ENCODE assay signal across 23 mouse cellular contexts in the genomic region with DNA sequence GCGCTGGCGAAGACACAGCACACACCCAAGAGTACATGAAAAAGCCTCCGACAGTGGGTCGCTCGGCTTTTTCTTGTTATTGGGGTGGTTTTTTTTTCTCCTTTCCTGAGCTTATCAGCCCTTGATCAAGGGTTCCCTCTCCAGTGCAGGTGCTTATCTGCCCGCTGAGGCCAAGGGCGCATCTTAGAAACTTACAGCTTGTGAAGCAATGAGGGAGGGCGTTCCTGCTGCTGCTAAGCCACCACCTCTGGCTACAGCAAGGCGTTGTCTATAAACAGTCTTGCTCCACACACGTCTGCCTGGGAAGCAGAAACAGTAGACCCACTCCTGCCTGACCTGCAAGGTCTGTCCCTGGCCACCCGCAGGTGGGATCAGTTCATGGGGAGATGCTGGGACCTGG.
DNase-seq lines count a peak whose midpoint lies in the region; ATAC-seq and TF ChIP-seq lines count a peak whose summit lies in the region.
"Had no signal": no experiment of that assay in that cellular context is flagged by ENCODE, and none has a peak within 500 bp of the region (broad histone marks: within the 10 kb centered on the region; RNA-seq: fewer than 3 reads in every experiment).

No protein-coding gene starts in this region.

- no peaks in the 10 kb centered on the region for H3K9me3 ChIP-seq in embryonic facial prominence, embryonic 13.5 days
- peaks cover 8% of the 10 kb centered on the region for H3K9me3 ChIP-seq in liver, postnatal 0 days (ENCODE audit: low read length)
- H3K9me3 ChIP-seq in hindbrain, embryonic 11.5 days (ENCODE audit: control insufficient read depth, low read length) = no peaks in the 10 kb centered on the region
- H3K9me3 ChIP-seq: hindbrain, embryonic 13.5 days had no signal

- no peak for TF ChIP-seq EP300 in liver, postnatal 0 days (IDR thresholded peaks at IDR 0.05; ENCODE audit: low read depth)

- H3K9ac ChIP-seq in embryonic facial prominence, embryonic 13.5 days = 0 out of 2 replicates have a peak overlapping the region, but pooled peaks have one; percentile 27
- no peak overlapping the region for H3K9ac ChIP-seq in liver, postnatal 0 days (replicated peaks)
- no peak overlapping the region for H3K9ac ChIP-seq in hindbrain, embryonic 11.5 days (ENCODE audit: low read depth, low read length)
- H3K9ac ChIP-seq: forebrain, embryonic 13.5 days; hindbrain, embryonic 13.5 days; limb, embryonic 13.5 days; liver, embryonic 15.5 days had no signal

- H3K4me3 ChIP-seq in embryonic facial prominence, embryonic 13.5 days = no peak overlapping the region
- no peak overlapping the region for H3K4me3 ChIP-seq in liver, postnatal 0 days (ENCODE audit: low read depth, low read length)
- H3K4me3 ChIP-seq in hindbrain, embryonic 11.5 days (ENCODE audit: low read depth, low read length) = no peak overlapping the region
- H3K4me3 ChIP-seq: forebrain, embryonic 13.5 days; hindbrain, embryonic 13.5 days; limb, embryonic 13.5 days; liver, embryonic 15.5 days; myocyte had no signal

- no peaks in the 10 kb centered on the region for H3K36me3 ChIP-seq in embryonic facial prominence, embryonic 13.5 days
- no peaks in the 10 kb centered on the region for H3K36me3 ChIP-seq in liver, postnatal 0 days (replicated peaks; ENCODE audit: insufficient read depth, low read length)
- no peaks in the 10 kb centered on the region for H3K36me3 ChIP-seq in hindbrain, embryonic 11.5 days (ENCODE audit: control insufficient read depth, insufficient read depth, low read length)
- H3K36me3 ChIP-seq: hindbrain, embryonic 13.5 days; limb, embryonic 13.5 days; liver, embryonic 15.5 days had no signal

- peak overlapping the region; percentile 49; the same call in 1 of the 2 replicates for H3K27ac ChIP-seq in embryonic facial prominence, embryonic 13.5 days
- H3K27ac ChIP-seq in liver, postnatal 0 days (ENCODE audit: low read depth) = no peak overlapping the region
- no peak overlapping the region for H3K27ac ChIP-seq in hindbrain, embryonic 11.5 days (ENCODE audit: low read depth, low read length)
- H3K27ac ChIP-seq: forebrain, embryonic 13.5 days; hindbrain, embryonic 13.5 days; limb, embryonic 13.5 days; liver, embryonic 15.5 days had no signal

- H3K27me3 ChIP-seq in embryonic facial prominence, embryonic 13.5 days = no peaks in the 10 kb centered on the region
- no peaks in the 10 kb centered on the region for H3K27me3 ChIP-seq in liver, postnatal 0 days (ENCODE audit: insufficient read depth, low read length)
- H3K27me3 ChIP-seq in hindbrain, embryonic 11.5 days (ENCODE audit: control insufficient read depth, insufficient read depth, low read length) = no peaks in the 10 kb centered on the region
- H3K27me3 ChIP-seq: hindbrain, embryonic 13.5 days; limb, embryonic 13.5 days; liver, embryonic 15.5 days had no signal

- DNase-seq in naive thymus-derived CD4-positive, alpha-beta T cell, adult 2 months (ENCODE audit: low read depth) = peak; percentile 83
- peak; percentile 73 to 78 for DNase-seq in thymus, postnatal 10 days (ENCODE audit: low spot score in 2 of 2)
- DNase-seq in liver, postnatal 0 days = no peak
- no peak for DNase-seq in layer of hippocampus, adult 11-12 months (ENCODE audit: low spot score)
- no peak for DNase-seq in hindbrain, embryonic 11.5 days (ENCODE audit: low spot score)
- DNase-seq in gastrocnemius, adult 18-20 months (ENCODE audit: low spot score) = no peak
- DNase-seq: adrenal gland, adult 8-10 months; cerebellum, adult 2 months; gastrocnemius, postnatal 25 days; kidney, adult 18-20 months; kidney, postnatal 10 days; layer of hippocampus, adult 9-11 months; lung, postnatal 36 days; midbrain, embryonic 14.5 days; retina, postnatal 1 day; right cerebral cortex, postnatal 4 days had no signal

- 62% methylated on average over 11 of the region's 11 CpGs for WGBS in embryonic facial prominence, embryonic 13.5 days
- 78% methylated on average over 11 of the region's 11 CpGs for WGBS in liver, postnatal 0 days (ENCODE audit: insufficient replicate concordance)
- WGBS in hindbrain, embryonic 11.5 days = 88% methylated on average over 11 of the region's 11 CpGs

- H3K4me2 ChIP-seq in embryonic facial prominence, embryonic 13.5 days = no peak overlapping the region
- no peak overlapping the region for H3K4me2 ChIP-seq in liver, postnatal 0 days (ENCODE audit: low read depth, low read length)
- H3K4me2 ChIP-seq in hindbrain, embryonic 11.5 days (replicated peaks; ENCODE audit: low read depth, low read length) = no peak overlapping the region
- H3K4me2 ChIP-seq: forebrain, embryonic 13.5 days; hindbrain, embryonic 13.5 days; limb, embryonic 13.5 days; liver, embryonic 15.5 days had no signal

- ATAC-seq in CD4-positive, CD25-positive, alpha-beta regulatory T cell, adult 4 months = peak; percentile 67
- ATAC-seq in embryonic facial prominence, embryonic 13.5 days (ENCODE audit: insufficient number of reproducible peaks, insufficient read depth, low FRiP score, low TSS enrichment, low read depth) = no peak
- no peak for ATAC-seq in liver, postnatal 0 days
- no peak for ATAC-seq in hindbrain, embryonic 11.5 days (ENCODE audit: low FRiP score)
- ATAC-seq: forebrain, embryonic 13.5 days had no signal

- peaks cover 22% of the 10 kb centered on the region for H3K4me1 ChIP-seq in embryonic facial prominence, embryonic 13.5 days
- no peaks in the 10 kb centered on the region for H3K4me1 ChIP-seq in liver, postnatal 0 days (ENCODE audit: insufficient read depth)
- peaks cover 3% of the 10 kb centered on the region; the same call in 1 of the 2 replicates for H3K4me1 ChIP-seq in hindbrain, embryonic 11.5 days (replicated peaks; ENCODE audit: control insufficient read depth, insufficient read depth, low read length)
- H3K4me1 ChIP-seq: liver, embryonic 15.5 days had no signal

- TF ChIP-seq CTCF in liver, postnatal 0 days (IDR thresholded peaks at IDR 0.05; ENCODE audit: low read depth) = no peak

Comparison
In these comparisons a context has a peak if more than half of its experiments do, and no peak if none do; other contexts are left out.
1. DNase-seq: peak in naive thymus-derived CD4-positive, alpha-beta T cell, adult 2 months (single experiment) and thymus, postnatal 10 days (2 of 2); none in liver, postnatal 0 days (single experiment), layer of hippocampus, adult 11-12 months (single experiment), hindbrain, embryonic 11.5 days (single experiment) and gastrocnemius, adult 18-20 months (single experiment).